Mouse (Mus musculus): ENCODE data around the gene Cdk14.

DNA sequence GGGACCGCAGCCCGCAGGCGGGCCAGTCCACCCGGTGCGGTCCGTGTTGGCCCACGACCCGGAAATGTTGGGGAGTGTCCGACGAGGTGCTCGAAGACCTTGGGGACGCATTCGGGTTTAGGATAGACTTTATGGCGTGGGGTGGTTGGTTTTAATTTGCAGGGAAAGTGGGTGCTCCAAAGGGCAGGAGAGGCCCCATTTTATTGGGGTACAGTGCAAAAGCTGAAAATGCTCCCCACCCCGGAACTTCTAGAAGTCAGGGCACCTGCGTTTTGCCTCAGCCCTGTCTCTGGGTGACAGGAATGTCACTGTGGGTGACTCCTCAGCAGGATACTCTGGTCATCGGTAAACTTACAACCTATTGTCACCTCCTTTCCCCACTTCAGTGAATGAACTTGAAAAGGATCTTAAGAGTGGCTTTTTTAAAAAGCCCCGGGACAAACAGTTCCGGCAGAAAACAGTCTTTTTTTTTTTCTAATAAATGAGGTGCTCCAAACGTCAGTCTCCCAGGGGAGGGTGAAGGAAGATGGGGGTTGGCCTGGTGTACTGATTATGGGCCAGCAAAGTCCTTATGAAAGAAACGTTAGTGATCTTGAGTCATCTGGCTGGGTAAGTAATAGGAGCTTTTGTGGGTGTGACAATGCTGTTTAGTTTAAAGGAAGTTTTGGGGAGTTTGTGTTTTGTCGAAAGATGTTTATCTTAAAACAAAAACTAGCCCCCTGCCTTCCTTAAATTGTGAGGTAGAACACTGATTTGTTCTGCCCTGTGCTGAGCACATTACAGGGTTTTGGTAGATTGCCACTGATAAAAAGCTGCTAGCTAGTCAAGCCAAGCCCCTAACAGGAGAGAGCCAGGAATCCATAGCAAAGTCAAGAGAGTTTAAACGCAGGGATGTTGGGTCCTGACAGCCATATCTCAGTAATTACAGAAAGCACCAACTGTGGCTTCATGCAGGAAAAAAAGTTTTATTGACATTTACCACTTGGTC, 39.1 kb downstream of the Cdk14 start:
- TF ChIP-seq CTCF (IDR thresholded peaks at IDR 0.05; ENCODE audit: insufficient read depth, low read depth, low read length) = no peak
- no peak for TF ChIP-seq POLR2A (IDR thresholded peaks at IDR 0.05; ENCODE audit: insufficient read depth, low read depth, low read length)

Data from olfactory bulb, adult 2 months (tissue).